Mouse (Mus musculus): ENCODE data around the gene Ip6k3. TPM values are rescaled to one million over a fixed set of nuclear protein-coding genes. Genes with fewer than 3 reads are reported as not detected.

Ip6k3 gene
- polyA plus RNA-seq, 1 experiment from 2014 or later = 0.20 TPM

GRCm38 (mm10) chr17:27123813-27124375 lies 43.7 kb downstream of the Ip6k3 start:
- no peak for DNase-seq (ENCODE audit: low spot score)
- no peak for ATAC-seq (replicated peaks; ENCODE audit: insufficient number of reproducible peaks, low FRiP score, low TSS enrichment, low read depth)
- no peak overlapping the region for H3K9ac ChIP-seq (replicated peaks; ENCODE audit: low read length)
- no peak overlapping the region for H3K4me3 ChIP-seq (ENCODE audit: low read depth, low read length)
- H3K27ac ChIP-seq (replicated peaks; ENCODE audit: low read depth, low read length) = no peak overlapping the region
- H3K4me2 ChIP-seq (ENCODE audit: low read depth, low read length) = no peak overlapping the region
- WGBS = 90% methylated on average over 7 of the region's 7 CpGs
- H3K36me3 ChIP-seq (replicated peaks; ENCODE audit: control insufficient read depth, insufficient read depth, low read depth, low read length) = peaks cover 3% of the 10 kb centered on the region; the same call in 1 of the 2 replicates
- H3K9me3 ChIP-seq (replicated peaks; ENCODE audit: control insufficient read depth, low read length) = no peaks in the 10 kb centered on the region
- H3K4me1 ChIP-seq (ENCODE audit: control insufficient read depth, insufficient read depth, low read length) = peaks cover 2% of the 10 kb centered on the region; the same call in 1 of the 2 replicates
- H3K27me3 ChIP-seq (ENCODE audit: control insufficient read depth, insufficient read depth, low read length) = no peaks in the 10 kb centered on the region

GRCm38 (mm10) chr17:27123103-27123502 lies 44.5 kb downstream of the Ip6k3 start:
- Histone ChIP-seq H3K36me3 (replicated peaks; ENCODE audit: control insufficient read depth, insufficient read depth, low read depth, low read length) (peaks cover 3% of the 10 kb centered on the region; the same call in 1 of the 2 replicates), H3K4me3 (ENCODE audit: low read depth, low read length) (no peak overlapping the region), H3K27ac (replicated peaks; ENCODE audit: low read depth, low read length) (no peak overlapping the region), H3K4me1 (ENCODE audit: control insufficient read depth, insufficient read depth, low read length) (peaks cover 2% of the 10 kb centered on the region; the same call in 1 of the 2 replicates), H3K27me3 (ENCODE audit: control insufficient read depth, insufficient read depth, low read length) (no peaks in the 10 kb centered on the region), H3K4me2 (ENCODE audit: low read depth, low read length) (no peak overlapping the region), H3K9ac (replicated peaks; ENCODE audit: low read length) (no peak overlapping the region), H3K9me3 (replicated peaks; ENCODE audit: control insufficient read depth, low read length) (no peaks in the 10 kb centered on the region)
- 92% methylated on average over 2 of the region's 2 CpGs for WGBS
- ATAC-seq (replicated peaks; ENCODE audit: insufficient number of reproducible peaks, low FRiP score, low TSS enrichment, low read depth) (no peak), DNase-seq (ENCODE audit: low spot score) (no peak)

DNA sequence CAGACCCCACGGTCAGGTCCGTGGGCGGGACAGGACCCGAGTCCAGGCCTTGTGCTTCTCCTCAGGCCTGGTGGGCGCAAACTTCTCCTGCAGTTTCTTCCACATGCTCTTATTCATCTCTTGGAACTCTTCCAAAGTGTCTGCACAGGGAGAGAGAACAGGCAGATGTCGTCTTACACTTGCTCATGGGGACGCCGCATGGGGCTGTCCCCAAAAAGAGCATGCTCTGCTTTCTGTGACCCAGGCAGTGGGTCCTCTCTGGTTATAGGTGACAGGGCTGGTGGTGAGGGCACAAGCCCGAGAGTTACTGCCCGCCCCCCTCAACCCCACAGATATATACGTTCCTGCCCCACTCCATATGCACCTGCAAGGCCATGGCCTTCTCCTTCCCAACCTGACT lies 44.9 kb downstream of the Ip6k3 start:
- H3K36me3 ChIP-seq (replicated peaks; ENCODE audit: control insufficient read depth, insufficient read depth, low read depth, low read length) = peaks cover 3% of the 10 kb centered on the region; the same call in 1 of the 2 replicates
- no peak overlapping the region for H3K4me3 ChIP-seq (ENCODE audit: low read depth, low read length)
- H3K27ac ChIP-seq (replicated peaks; ENCODE audit: low read depth, low read length) = no peak overlapping the region
- ATAC-seq (replicated peaks; ENCODE audit: insufficient number of reproducible peaks, low FRiP score, low TSS enrichment, low read depth) (no peak), DNase-seq (ENCODE audit: low spot score) (no peak)
- no peak overlapping the region for H3K9ac ChIP-seq (replicated peaks; ENCODE audit: low read length)
- 93% methylated on average over 11 of the region's 11 CpGs for WGBS
- H3K27me3 ChIP-seq (ENCODE audit: control insufficient read depth, insufficient read depth, low read length) = no peaks in the 10 kb centered on the region
- peaks cover 2% of the 10 kb centered on the region; the same call in 1 of the 2 replicates for H3K4me1 ChIP-seq (ENCODE audit: control insufficient read depth, insufficient read depth, low read length)
- no peak overlapping the region for H3K4me2 ChIP-seq (ENCODE audit: low read depth, low read length)
- no peaks in the 10 kb centered on the region for H3K9me3 ChIP-seq (replicated peaks; ENCODE audit: control insufficient read depth, low read length)

DNA sequence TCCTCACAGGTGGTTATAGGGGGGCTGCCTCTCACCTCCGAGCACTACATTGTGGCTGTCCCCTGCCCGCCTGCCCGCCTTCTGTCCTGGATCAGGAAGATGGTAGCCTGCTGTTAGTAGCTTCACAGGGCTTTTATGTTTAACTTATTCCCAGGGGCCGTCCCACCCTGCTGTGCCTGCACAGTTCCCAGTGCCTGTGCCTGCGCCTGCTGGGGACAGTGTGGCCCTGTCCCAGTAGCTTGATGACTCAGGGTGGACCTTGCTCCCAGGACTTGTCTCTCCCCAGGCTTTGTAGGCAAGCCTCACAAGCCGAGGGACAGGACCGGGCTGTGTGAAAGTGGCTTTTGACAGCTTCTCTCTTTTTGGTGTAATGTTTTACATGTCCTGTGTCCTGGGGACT lies 45.8 kb downstream of the Ip6k3 start:
- H3K36me3 ChIP-seq (replicated peaks; ENCODE audit: control insufficient read depth, insufficient read depth, low read depth, low read length) = peaks cover 3% of the 10 kb centered on the region; the same call in 1 of the 2 replicates
- H3K4me3 ChIP-seq (ENCODE audit: low read depth, low read length) = no peak overlapping the region
- H3K9me3 ChIP-seq (replicated peaks; ENCODE audit: control insufficient read depth, low read length) = no peaks in the 10 kb centered on the region
- H3K4me1 ChIP-seq (ENCODE audit: control insufficient read depth, insufficient read depth, low read length) = peaks cover 2% of the 10 kb centered on the region; the same call in 1 of the 2 replicates
- WGBS = 74% methylated on average over 7 of the region's 7 CpGs
- no peaks in the 10 kb centered on the region for H3K27me3 ChIP-seq (ENCODE audit: control insufficient read depth, insufficient read depth, low read length)
- H3K4me2 ChIP-seq (ENCODE audit: low read depth, low read length) = no peak overlapping the region
- DNase-seq (ENCODE audit: low spot score) = no peak
- H3K9ac ChIP-seq (replicated peaks; ENCODE audit: low read length) = no peak overlapping the region
- ATAC-seq (replicated peaks; ENCODE audit: insufficient number of reproducible peaks, low FRiP score, low TSS enrichment, low read depth) = no peak
- no peak overlapping the region for H3K27ac ChIP-seq (replicated peaks; ENCODE audit: low read depth, low read length)

DNA sequence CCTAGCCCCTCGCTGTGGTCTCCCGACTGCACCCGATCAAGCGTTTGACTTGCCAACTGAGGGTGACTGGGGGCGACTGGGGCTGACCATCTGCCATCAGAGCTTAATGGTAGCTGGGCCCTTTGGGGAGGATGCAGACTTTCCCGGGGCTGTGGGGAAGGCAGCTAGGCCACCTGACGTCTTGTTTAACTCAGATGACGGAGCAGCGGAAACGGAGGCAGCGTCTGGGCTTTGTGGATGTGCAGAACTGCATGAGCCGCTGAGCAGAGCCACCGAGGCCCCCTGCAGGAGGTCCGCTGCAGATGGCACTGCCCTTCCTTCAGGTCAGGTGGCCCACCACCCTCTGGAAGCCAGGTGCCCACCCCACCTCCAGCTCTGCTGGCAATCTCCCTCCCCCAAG lies 46.3 kb downstream of the Ip6k3 start:
- Histone ChIP-seq H3K27ac (replicated peaks; ENCODE audit: low read depth, low read length) (no peak overlapping the region), H3K4me2 (ENCODE audit: low read depth, low read length) (no peak overlapping the region), H3K4me3 (ENCODE audit: low read depth, low read length) (no peak overlapping the region), H3K9me3 (replicated peaks; ENCODE audit: control insufficient read depth, low read length) (no peaks in the 10 kb centered on the region), H3K36me3 (replicated peaks; ENCODE audit: control insufficient read depth, insufficient read depth, low read depth, low read length) (peaks cover 3% of the 10 kb centered on the region; the same call in 1 of the 2 replicates), H3K9ac (replicated peaks; ENCODE audit: low read length) (peak overlapping the region; percentile 18; the same call in 1 of the 2 replicates), H3K27me3 (ENCODE audit: control insufficient read depth, insufficient read depth, low read length) (no peaks in the 10 kb centered on the region), H3K4me1 (ENCODE audit: control insufficient read depth, insufficient read depth, low read length) (peaks cover 2% of the 10 kb centered on the region; the same call in 1 of the 2 replicates)
- 45% methylated on average over 14 of the region's 14 CpGs for WGBS
- ATAC-seq (replicated peaks; ENCODE audit: insufficient number of reproducible peaks, low FRiP score, low TSS enrichment, low read depth) = no peak
- DNase-seq (ENCODE audit: low spot score) = no peak

DNA sequence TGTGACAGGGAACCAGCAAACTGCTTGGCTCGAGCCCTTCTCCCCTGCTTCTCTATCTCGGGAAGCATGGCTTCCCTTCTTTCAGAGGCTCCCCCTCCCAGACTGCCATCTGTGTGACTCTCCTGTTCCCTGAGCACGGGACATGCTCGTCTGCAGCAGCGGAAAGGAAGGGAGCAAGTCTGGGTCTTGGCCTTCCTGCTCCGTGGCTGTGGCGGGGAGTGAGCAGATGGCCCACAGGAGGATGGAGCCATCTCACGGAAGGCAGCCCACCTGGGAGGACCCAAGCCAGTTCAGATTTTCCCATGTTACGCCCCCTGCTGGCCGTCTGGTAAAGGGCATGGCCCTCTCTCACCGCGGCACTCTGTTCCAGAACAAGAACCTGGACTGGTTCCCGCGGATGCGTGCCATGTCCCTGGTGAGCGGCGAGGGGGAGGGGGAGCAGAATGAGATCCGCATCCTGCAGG lies 47.0 kb downstream of the Ip6k3 start:
- H3K27ac ChIP-seq (replicated peaks; ENCODE audit: low read depth, low read length) = no peak overlapping the region
- no peak overlapping the region for H3K4me3 ChIP-seq (ENCODE audit: low read depth, low read length)
- peaks cover 2% of the 10 kb centered on the region; the same call in 1 of the 2 replicates for H3K4me1 ChIP-seq (ENCODE audit: control insufficient read depth, insufficient read depth, low read length)
- H3K27me3 ChIP-seq (ENCODE audit: control insufficient read depth, insufficient read depth, low read length) = no peaks in the 10 kb centered on the region
- 0 out of 2 replicates have a peak, but pooled peaks have one; percentile 7 for ATAC-seq (replicated peaks; ENCODE audit: insufficient number of reproducible peaks, low FRiP score, low TSS enrichment, low read depth)
- WGBS = 8% methylated on average over 18 of the region's 18 CpGs
- H3K4me2 ChIP-seq (ENCODE audit: low read depth, low read length) = no peak overlapping the region; the same call in 1 of the 2 replicates
- H3K36me3 ChIP-seq (replicated peaks; ENCODE audit: control insufficient read depth, insufficient read depth, low read depth, low read length) = peaks cover 3% of the 10 kb centered on the region; the same call in 1 of the 2 replicates
- no peaks in the 10 kb centered on the region for H3K9me3 ChIP-seq (replicated peaks; ENCODE audit: control insufficient read depth, low read length)
- H3K9ac ChIP-seq (replicated peaks; ENCODE audit: low read length) = no peak overlapping the region; the same call in 1 of the 2 replicates
- peak; percentile 74 for DNase-seq (ENCODE audit: low spot score)

- peaks cover 2% of the 10 kb centered on the region; the same call in 1 of the 2 replicates for H3K4me1 ChIP-seq (ENCODE audit: control insufficient read depth, insufficient read depth, low read length)
- H3K9me3 ChIP-seq (replicated peaks; ENCODE audit: control insufficient read depth, low read length) = no peaks in the 10 kb centered on the region
- no peak overlapping the region for H3K27ac ChIP-seq (replicated peaks; ENCODE audit: low read depth, low read length)
- 69% methylated on average over 8 of the region's 8 CpGs for WGBS
- no peak overlapping the region for H3K4me2 ChIP-seq (ENCODE audit: low read depth, low read length)
- no peak overlapping the region for H3K9ac ChIP-seq (replicated peaks; ENCODE audit: low read length)
- no peak overlapping the region for H3K4me3 ChIP-seq (ENCODE audit: low read depth, low read length)
- ATAC-seq (replicated peaks; ENCODE audit: insufficient number of reproducible peaks, low FRiP score, low TSS enrichment, low read depth) (no peak), DNase-seq (ENCODE audit: low spot score) (no peak)
- H3K36me3 ChIP-seq (replicated peaks; ENCODE audit: control insufficient read depth, insufficient read depth, low read depth, low read length) = peaks cover 3% of the 10 kb centered on the region; the same call in 1 of the 2 replicates
- H3K27me3 ChIP-seq (ENCODE audit: control insufficient read depth, insufficient read depth, low read length) = no peaks in the 10 kb centered on the region
These were observed 47.6 kb downstream of the Ip6k3 start for GRCm38 (mm10) chr17:27119954-27120353.

DNA sequence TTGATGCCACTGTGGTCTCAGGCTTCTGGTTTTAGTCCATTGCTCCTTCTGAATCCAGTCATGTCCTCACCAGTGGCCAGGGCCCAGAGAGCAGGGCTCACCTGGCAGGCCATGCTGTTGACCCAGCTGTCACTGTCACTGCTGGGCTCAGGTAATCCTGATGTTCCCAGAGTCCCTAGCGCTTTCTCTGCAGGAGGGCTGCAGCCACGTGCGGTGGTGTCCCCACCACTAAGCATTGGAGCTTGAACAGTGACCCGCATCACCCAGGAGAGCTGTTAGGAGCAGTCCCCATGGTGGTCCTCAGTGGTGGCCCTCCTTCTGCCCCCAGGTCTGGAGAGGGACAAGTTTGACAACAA lies 48.1 kb downstream of the Ip6k3 start:
- DNase-seq (ENCODE audit: low spot score) (no peak), ATAC-seq (replicated peaks; ENCODE audit: insufficient number of reproducible peaks, low FRiP score, low TSS enrichment, low read depth) (no peak)
- H3K4me2 ChIP-seq (ENCODE audit: low read depth, low read length) = no peak overlapping the region
- H3K4me3 ChIP-seq (ENCODE audit: low read depth, low read length) = no peak overlapping the region
- H3K27me3 ChIP-seq (ENCODE audit: control insufficient read depth, insufficient read depth, low read length) = no peaks in the 10 kb centered on the region
- peaks cover 3% of the 10 kb centered on the region; the same call in 1 of the 2 replicates for H3K36me3 ChIP-seq (replicated peaks; ENCODE audit: control insufficient read depth, insufficient read depth, low read depth, low read length)
- H3K9me3 ChIP-seq (replicated peaks; ENCODE audit: control insufficient read depth, low read length) = no peaks in the 10 kb centered on the region
- 67% methylated on average over 4 of the region's 4 CpGs for WGBS
- peaks cover 2% of the 10 kb centered on the region; the same call in 1 of the 2 replicates for H3K4me1 ChIP-seq (ENCODE audit: control insufficient read depth, insufficient read depth, low read length)
- H3K9ac ChIP-seq (replicated peaks; ENCODE audit: low read length) = no peak overlapping the region
- H3K27ac ChIP-seq (replicated peaks; ENCODE audit: low read depth, low read length) = no peak overlapping the region
